Mouse (Mus musculus) olfactory bulb, adult 2 months (tissue): Measurements from ENCODE around the gene Dhx40. TPM values are rescaled to one million over a fixed set of nuclear protein-coding genes. Genes with fewer than 3 reads are reported as not detected.
"Not testable (repeated sequence)": the region's sequence is repeated elsewhere in the genome, so short reads cannot be mapped to it uniquely, and the experiment has no call there.

ENCODE experiments used
- H3K27ac ChIP-seq: fragments of 200-500 bp; 2 replicates; pipeline ENCODE4 v1.5.1; 2012; ENCODE audit warnings: low read depth, low read length; ENCODE audit not compliant: insufficient read depth
- H3K4me1 ChIP-seq: fragments of 200-500 bp; 2 replicates; pipeline ENCODE4 v1.6.1; 2012; ENCODE audit warnings: low read length; ENCODE audit not compliant: control insufficient read depth, insufficient read depth
- H3K4me3 ChIP-seq: fragments of 200-500 bp; 2 replicates; pipeline ENCODE4 v1.5.1; 2012; ENCODE audit warnings: mild to moderate bottlenecking, low read depth, low read length, moderate library complexity; ENCODE audit not compliant: insufficient read depth
- CTCF ChIP-seq: fragments of 200-500 bp; IDR thresholded peaks from 2 replicates; pipeline ENCODE4 v1.5.1; 2012; ENCODE audit warnings: low read depth, mild to moderate bottlenecking, low read length, moderate library complexity; ENCODE audit not compliant: insufficient read depth
- POLR2A ChIP-seq: fragments of 200-500 bp; IDR thresholded peaks from 2 replicates; pipeline ENCODE4 v1.6.1; 2012; ENCODE audit warnings: mild to moderate bottlenecking, low read depth, low read length, moderate library complexity; ENCODE audit not compliant: insufficient read depth
- WGBS: fragments of 180-500 bp; shearing (Covaris S2); methylation state at CpG from one replicate; pipeline ENCODE4 v1.1.7; 2018; 5-methylcytosine and 5-hydroxymethylcytosine counted together
- polyA plus RNA-seq: library from polyadenylated mRNA; stranded (reverse); fragments of >200 nt; gene quantifications from 2 replicates; pipeline ENCODE4 v1.2.4, GENCODE M21; 2012; ENCODE audit warnings: low replicate concordance; ENCODE audit not compliant: missing spikeins, insufficient read depth, insufficient read length

The Dhx40 gene
- polyA plus RNA-seq, 1 experiment, result not detected

DNA sequence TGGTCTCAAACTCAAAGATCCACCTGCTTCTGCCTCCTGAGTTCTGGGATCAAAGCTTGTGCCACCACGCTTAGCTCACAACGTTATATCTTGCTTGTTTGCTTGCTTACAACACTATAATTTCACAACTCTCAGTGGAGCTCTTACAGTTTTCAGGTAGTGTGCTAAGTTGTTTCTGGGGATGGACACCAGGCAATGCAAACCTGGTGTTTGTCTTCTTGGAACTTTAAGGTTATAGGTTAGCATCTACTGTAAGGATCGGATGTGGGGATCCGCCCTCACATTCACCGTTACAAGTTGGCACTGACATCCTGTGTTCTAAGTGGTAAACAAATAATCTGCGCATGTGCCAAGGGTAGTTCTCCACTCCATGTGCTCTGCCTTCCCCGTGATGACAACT, 16.9 kb upstream of the Dhx40 start:
- Histone ChIP-seq H3K27ac (no peak overlapping the region), H3K4me3 (no peak overlapping the region), H3K4me1 (no peaks in the 10 kb centered on the region)
- 87% methylated on average over 7 of the region's 7 CpGs for WGBS
- TF ChIP-seq POLR2A, result no peak
- no peak for TF ChIP-seq CTCF

DNA sequence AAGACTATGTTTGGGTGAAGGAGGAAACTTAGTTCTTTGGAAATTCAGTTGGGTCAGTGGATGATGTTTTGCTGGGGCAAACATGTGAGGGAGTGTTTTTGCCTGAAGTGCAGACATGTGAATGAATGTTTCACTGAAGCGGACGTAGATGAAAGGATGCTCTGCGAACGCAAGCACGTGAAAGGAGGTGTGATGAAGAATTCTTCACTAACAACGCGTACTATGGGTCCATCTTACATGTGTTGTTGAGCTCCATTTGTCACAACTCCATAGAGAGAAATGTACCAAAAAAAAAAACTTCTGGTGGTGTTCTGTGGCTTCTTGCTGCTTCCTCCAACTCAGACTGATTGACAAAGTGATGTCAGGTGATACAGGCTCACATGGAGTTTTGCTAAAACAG, 15.0 kb upstream of the Dhx40 start:
- TF ChIP-seq POLR2A (no peak), CTCF (no peak)
- Histone ChIP-seq H3K4me1 (no peaks in the 10 kb centered on the region), H3K4me3 (no peak overlapping the region), H3K27ac (no peak overlapping the region)
- WGBS, result 80% methylated on average over 7 of the region's 7 CpGs

DNA sequence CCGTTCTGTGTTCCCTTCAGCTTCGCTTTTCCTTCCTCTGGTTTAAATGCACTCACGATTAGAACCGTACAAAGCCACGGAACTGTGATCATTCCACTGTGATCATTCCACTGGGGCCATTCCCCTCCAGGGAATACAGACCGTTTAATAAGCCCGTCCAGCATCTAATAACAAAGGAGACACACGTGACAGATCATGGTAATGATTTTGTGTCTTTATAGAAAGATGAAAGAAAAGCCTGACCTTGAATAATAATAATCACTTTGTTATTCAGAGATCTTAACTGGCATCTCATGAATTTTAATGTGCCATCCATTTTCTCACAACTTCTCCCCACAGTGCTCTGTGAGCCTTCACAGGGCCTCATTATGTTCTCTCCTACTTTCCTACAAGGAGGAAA, 12.0 kb upstream of the Dhx40 start:
- Histone ChIP-seq H3K4me3 (no peak overlapping the region), H3K4me1 (no peaks in the 10 kb centered on the region), H3K27ac (no peak overlapping the region)
- 32% methylated on average over 8 of the region's 8 CpGs for WGBS
- TF ChIP-seq CTCF (no peak), POLR2A (no peak)

DNA sequence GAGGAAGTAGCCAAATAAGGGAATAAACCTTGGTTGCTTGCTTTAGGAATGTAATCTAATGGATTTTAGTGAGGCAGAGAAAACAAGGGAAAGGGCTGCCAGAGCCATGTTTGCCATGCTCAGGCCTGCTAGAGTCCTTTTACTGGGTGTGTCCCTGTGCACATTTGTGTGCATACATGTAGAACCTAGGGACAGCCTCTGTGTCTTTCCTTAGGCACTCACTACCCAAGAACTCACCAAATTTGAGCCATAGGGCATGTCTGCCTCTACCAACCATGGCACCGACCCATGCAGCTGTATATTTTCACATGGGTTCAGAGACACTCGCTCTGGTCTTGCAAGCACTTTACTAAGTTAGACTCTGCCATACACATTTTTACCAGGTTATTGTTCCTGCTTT, 11.4 kb upstream of the Dhx40 start:
- Histone ChIP-seq H3K4me3 (no peak overlapping the region), H3K4me1 (no peaks in the 10 kb centered on the region), H3K27ac (no peak overlapping the region)
- WGBS, result 85% methylated on average over 2 of the region's 2 CpGs
- TF ChIP-seq CTCF, result no peak
- no peak for TF ChIP-seq POLR2A

DNA sequence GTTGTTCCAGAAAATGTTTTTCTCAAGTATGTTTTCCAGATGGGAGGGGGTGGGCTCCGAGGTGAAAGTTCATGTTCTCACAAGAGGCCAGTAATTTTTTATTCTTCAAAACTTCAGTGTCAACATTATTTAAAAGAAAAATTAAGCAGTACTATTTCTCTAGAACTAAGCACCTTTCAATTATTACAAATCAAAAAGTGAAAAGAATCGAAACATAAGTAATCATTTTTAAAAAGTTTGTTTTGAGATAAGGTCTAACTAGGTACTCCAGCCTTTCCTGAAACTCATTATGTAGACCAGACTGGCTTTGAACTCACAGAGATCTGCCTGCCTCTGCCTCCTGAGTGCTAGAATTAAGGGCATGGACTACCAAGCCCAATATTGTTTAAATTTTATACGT, 8.7 kb upstream of the Dhx40 start:
- not testable (repeated sequence) for H3K4me3 ChIP-seq, H3K4me1 ChIP-seq, H3K27ac ChIP-seq
- 91% methylated on average over 3 of the region's 3 CpGs for WGBS

DNA sequence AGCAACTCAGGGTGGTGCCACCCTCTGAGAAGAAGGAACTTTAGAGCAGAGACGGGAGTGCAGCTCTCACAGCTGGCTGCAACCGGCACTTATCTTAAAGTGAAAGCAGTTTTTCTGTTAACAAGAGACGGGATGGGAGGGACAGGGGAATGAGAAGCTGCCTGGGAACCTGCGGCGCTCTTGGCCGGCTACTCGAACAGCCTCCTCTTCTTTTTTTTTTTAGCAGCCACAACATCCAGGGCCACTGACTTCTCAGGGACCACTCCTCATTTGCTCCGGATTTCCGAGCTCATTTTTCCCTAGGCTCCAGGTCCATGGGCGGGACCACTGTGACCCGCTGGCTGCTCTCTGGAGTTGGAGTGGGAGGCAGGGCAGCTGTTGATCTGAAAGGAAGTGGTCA, 6.9 kb upstream of the Dhx40 start:
- H3K4me1 ChIP-seq, H3K4me3 ChIP-seq, H3K27ac ChIP-seq: not testable (repeated sequence)
- 8% methylated on average over 5 of the region's 11 CpGs for WGBS

DNA sequence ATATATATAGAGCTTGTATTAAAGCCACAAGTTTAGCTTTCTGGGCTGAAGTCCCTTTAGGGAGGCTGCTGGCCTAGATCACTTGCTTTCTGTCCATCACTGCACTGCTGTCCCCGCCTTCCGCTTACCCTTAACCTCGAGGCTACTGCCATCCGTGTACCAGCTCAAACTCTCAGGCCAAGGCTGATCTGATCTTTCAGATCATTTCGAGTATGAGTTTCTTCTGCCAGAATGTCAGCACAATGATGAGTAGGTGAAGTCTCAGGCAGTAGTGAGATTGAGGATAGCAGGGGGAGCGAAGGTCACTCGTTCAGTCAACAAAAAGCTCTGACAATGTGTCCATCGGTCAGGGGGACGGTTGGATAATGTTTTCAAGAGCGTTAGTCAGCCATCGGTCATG, 5.7 kb upstream of the Dhx40 start:
- 83% methylated on average over 5 of the region's 11 CpGs for WGBS
- not testable (repeated sequence) for H3K27ac ChIP-seq, H3K4me3 ChIP-seq, H3K4me1 ChIP-seq

DNA sequence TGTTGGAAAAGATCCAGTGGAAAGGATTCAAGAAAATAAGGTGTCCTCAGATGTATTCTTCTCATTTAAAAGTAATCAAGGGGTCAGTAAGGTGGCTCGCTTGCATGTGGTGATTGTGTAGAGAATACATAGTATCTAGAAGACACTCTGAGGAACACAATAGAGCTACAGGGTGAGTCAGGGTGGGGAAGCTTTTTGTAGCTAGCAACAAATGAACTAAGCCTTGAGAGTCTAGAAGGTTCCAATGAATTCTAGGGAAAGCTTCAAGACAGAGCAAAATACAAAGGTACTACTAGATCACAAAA, 3.7 kb upstream of the Dhx40 start:
- Histone ChIP-seq H3K4me1 (no peaks in the 10 kb centered on the region), H3K4me3 (no peak overlapping the region), H3K27ac (no peak overlapping the region)
- no peak for TF ChIP-seq CTCF
- 81% methylated on average over 1 of the region's 1 CpGs for WGBS

DNA sequence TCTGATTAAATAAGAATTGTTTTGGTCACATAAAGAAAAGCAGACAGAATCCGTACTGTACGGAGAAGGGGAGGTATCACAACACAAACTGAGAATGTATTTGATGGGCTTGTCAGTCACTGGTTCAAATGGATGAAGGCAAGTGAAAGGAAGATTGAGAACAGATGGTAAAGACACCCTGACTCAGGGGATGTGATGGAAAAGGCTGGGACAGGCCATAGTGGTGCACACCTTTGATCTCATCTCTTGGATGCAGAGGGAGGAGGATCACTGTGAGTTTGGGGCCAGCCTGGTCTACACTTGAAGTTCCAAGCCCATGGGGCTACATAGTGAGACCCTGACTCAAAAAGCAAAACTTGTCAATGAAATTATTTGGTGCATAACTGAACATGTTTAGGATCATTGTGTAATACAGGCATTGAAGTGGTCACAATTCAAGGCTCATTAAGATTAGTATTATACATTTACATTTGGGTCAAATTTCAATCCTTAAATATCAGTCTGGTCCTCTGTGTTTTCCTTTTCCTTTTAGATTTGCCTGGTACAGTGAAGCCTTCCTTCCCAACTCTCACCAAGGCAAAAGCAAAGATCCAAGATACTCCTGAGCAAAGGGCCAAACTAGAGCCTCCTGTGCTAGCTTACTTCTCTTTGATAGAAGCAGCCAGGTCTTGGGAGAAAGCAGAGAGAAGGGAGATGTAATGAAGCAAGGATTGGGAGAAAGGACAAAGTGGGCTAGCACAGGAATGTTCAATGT, 3.2 kb upstream of the Dhx40 start:
- H3K27ac ChIP-seq, result no peak overlapping the region
- no peaks in the 10 kb centered on the region for H3K4me1 ChIP-seq
- TF ChIP-seq CTCF (no peak), POLR2A (no peak)
- H3K4me3 ChIP-seq, result no peak overlapping the region
- 84% methylated on average over 2 of the region's 2 CpGs for WGBS

DNA sequence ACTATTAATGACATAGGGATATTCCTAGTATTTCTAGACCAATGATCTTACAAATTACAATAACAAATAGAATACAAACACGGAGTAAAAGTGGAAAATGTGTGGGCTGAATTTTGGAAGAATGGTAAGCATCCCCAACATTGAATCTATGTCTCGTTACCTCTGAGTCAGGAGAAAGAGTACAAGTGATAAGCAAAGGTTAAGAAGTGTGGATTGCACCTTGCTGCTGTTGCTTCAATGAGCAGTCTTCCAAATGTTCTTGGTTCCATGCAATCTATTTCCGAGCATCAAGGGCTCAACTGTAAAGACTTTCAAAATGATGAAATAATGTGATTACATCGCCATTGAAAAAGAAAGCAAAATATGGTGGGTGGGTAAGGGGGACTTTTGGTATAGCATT, 2.3 kb upstream of the Dhx40 start:
- WGBS, result 74% methylated on average over 4 of the region's 4 CpGs
- no peak overlapping the region for H3K27ac ChIP-seq
- no peak for TF ChIP-seq POLR2A
- TF ChIP-seq CTCF, result no peak
- H3K4me1 ChIP-seq, result no peaks in the 10 kb centered on the region
- H3K4me3 ChIP-seq, result no peak overlapping the region
